Mouse (Mus musculus): ENCODE measurements around the gene Rraga.
A peak's percentile ranks its signal among the peaks of the same experiment; 100 is the strongest.

DNA sequence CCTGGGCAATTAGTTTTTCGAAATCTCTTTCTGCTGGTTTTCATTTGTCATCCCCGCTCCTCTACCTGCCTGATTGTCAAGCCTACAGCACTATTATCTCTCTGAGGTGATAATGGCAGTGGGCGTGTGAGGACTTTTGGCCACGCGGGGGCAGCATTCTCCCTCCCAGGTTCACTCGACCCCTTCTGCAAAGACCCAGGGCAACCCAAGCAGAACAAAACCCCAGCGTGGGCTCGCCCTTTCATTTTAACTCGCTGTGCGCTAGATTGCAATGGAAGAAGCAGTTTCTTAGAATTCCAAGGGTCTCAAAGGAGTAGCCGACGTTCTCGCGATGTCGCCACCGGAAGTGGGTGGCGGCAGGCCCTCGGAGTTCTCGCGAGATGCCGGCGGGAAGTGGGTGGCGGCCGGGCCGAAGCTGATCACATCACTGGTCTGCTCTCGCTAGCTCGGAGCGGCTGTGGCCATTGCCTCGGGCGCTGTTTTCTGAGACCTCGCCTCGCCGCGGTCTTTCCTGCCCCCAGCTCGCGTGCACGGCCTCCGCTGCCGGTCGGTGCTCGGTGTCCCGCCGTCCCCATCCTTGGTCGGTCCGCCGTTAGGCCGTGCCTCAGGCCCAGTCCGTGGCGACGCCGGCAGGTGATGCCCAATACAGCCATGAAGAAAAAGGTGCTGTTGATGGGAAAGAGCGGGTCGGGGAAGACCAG, at the start of gene Rraga:
- TF ChIP-seq EP300 (IDR thresholded peaks at IDR 0.05; ENCODE audit: insufficient read depth, low read depth, low read length) (peak; percentile 47; the same call in 1 of the 2 replicates), CTCF (IDR thresholded peaks at IDR 0.05) (no peak; the same call in 1 of the 2 replicates), POLR2A (IDR thresholded peaks at IDR 0.05; ENCODE audit: insufficient read depth, low read depth, low read length) (peak; percentile 92)

All from heart, adult 2 months (tissue).